Mouse (Mus musculus) ES-E14 (cell line): ENCODE measurements around the gene Cers6. TPM values are rescaled to one million over a fixed set of nuclear protein-coding genes. Genes with fewer than 3 reads are reported as not detected.

Source experiments
- DNase-seq: peaks from one replicate; pipeline ENCODE4 v3.0.0-alpha.2; 2013; ENCODE audit warnings: low read depth, low spot score
- H3K27ac ChIP-seq: 2 replicates; pipeline ENCODE4 v1.5.1; 2012; ENCODE audit warnings: low read depth, mild to moderate bottlenecking, low read length, moderate library complexity, mixed read lengths; ENCODE audit not compliant: poor library complexity, insufficient read depth, severe bottlenecking
- H3K36me3 ChIP-seq: 2 replicates; pipeline ENCODE4 v1.6.1; 2012; ENCODE audit warnings: mild to moderate bottlenecking, low read length, moderate library complexity, mixed read lengths; ENCODE audit not compliant: control insufficient read depth, poor library complexity, insufficient read depth, severe bottlenecking
- H3K4me1 ChIP-seq, 2 experiments: fragments of 150-350 bp in 1 of 2; sonication (generic) in 1 of 2; 2 replicates each; pipeline ENCODE4 v1.6.1; 2012; ENCODE audit warnings: low read length in 2 of 2, mild to moderate bottlenecking in 1 of 2, mixed read lengths in 1 of 2; ENCODE audit not compliant: control insufficient read depth in 2 of 2, insufficient read depth in 2 of 2, poor library complexity in 1 of 2
- H3K4me3 ChIP-seq, 2 experiments: fragments of 150-350 bp in 1 of 2; sonication (generic) in 1 of 2; 2 replicates each; pipeline ENCODE4 v1.5.1; 2012; ENCODE audit warnings: low read length in 2 of 2, low read depth in 1 of 2, mild to moderate bottlenecking in 1 of 2, mixed read lengths in 1 of 2; ENCODE audit not compliant: insufficient read depth in 1 of 2, poor library complexity in 1 of 2, severe bottlenecking in 1 of 2
- H3K9ac ChIP-seq: 2 replicates; pipeline ENCODE4 v1.6.1; 2012; ENCODE audit warnings: low read depth, mild to moderate bottlenecking, low read length, mixed read lengths; ENCODE audit not compliant: poor library complexity, insufficient read depth, severe bottlenecking
- H3K9me3 ChIP-seq: fragments of 150-350 bp; sonication (generic); 2 replicates; pipeline ENCODE4 v1.6.1; 2012; ENCODE audit warnings: low read depth, mild to moderate bottlenecking, low read length; ENCODE audit not compliant: control insufficient read depth, insufficient read depth
- CHD2 ChIP-seq: IDR thresholded peaks from 2 replicates; pipeline ENCODE4 v1.6.1; 2014; ENCODE audit warnings: mild to moderate bottlenecking, low read depth, low read length, inconsistent platforms
- HCFC1 ChIP-seq: IDR thresholded peaks from 2 replicates; pipeline ENCODE4 v1.6.1; 2012; ENCODE audit warnings: low read length, inconsistent platforms, borderline replicate concordance; ENCODE audit not compliant: insufficient read depth
- MAFK ChIP-seq: IDR thresholded peaks from 2 replicates; pipeline ENCODE4 v1.6.1; 2014; ENCODE audit warnings: mild to moderate bottlenecking, low read depth, low read length, inconsistent platforms; ENCODE audit not compliant: insufficient read depth
- ZC3H11A ChIP-seq: IDR thresholded peaks from 2 replicates; pipeline ENCODE4 v1.6.1; 2012; ENCODE audit warnings: low read depth, mild to moderate bottlenecking, inconsistent platforms, low read length, borderline replicate concordance
- ZNF384 ChIP-seq: IDR thresholded peaks from 2 replicates; pipeline ENCODE4 v1.6.1; 2012; ENCODE audit warnings: low read depth, low read length, inconsistent platforms
- in situ Hi-C, 2 experiments: fragments of 600-800 bp; cut with MboI; formaldehyde crosslinking; loops; one replicate each; pipeline ENCODE4 v1.15.1; 2025; ENCODE audit warnings: low sequenced_read_pairs in 2 of 2, inconsistent platforms in 1 of 2; ENCODE audit not compliant: unreplicated experiment in 2 of 2
- total RNA-seq: library from RNA; depleted of rRNA; stranded (reverse); fragments of 300-350 nt; gene quantifications from 2 replicates; pipeline ENCODE4 v1.2.3, GENCODE M21; 2012

Cers6 gene
- total RNA-seq, 1 experiment, result 33.6 TPM

DNA sequence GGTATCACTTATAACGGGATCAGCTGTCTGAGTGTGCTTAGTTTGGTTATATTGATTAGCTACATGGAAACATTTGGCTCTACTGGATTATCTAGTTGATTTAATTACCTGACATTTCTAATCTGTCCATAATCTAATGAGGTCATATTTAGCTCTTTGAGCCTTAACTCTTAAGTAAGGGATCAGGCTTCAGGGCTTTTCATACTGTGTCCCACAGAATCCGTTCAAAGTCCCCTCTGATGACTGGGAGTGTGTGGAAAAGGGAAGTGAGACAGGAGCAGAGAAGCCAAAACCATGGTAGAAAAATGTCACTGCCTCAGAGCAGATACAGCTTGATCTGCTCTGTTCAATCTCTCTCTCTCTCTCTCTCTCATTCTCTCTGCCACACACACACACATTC, 279.0 kb downstream of the Cers6 start:
- DNase-seq, result no peak
- no peak overlapping the region for H3K27ac ChIP-seq
- no peaks in the 10 kb centered on the region for H3K9me3 ChIP-seq
- no peaks in the 10 kb centered on the region for H3K4me1 ChIP-seq
- H3K4me3 ChIP-seq, result no peak overlapping the region
- in situ Hi-C loops, result no loop called here
- no peak overlapping the region for H3K9ac ChIP-seq
- no peak for TF ChIP-seq MAFK
- TF ChIP-seq ZC3H11A, result no peak
- no peak for TF ChIP-seq CHD2
- TF ChIP-seq HCFC1, result no peak
- no peak for TF ChIP-seq ZNF384
- no peaks in the 10 kb centered on the region for H3K36me3 ChIP-seq

DNA sequence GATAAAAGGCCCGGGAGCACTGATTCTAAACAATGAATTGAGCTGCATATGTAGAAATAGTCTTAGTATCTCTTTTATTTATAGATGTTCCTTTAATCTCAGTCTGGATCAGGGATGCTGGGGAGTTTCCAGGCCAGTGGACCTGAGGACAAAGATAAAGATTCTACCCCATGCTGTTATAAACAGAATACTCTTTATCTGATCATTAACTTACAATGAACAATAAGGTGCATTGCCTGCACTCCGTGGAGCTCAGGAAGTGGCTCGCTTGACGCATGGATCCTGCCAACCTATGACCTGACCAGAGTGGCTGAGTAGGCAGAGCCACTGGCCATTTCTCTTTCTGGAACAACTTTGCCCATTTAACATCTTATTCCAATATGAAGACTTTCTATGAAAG, 279.6 kb downstream of the Cers6 start:
- Histone ChIP-seq H3K27ac (no peak overlapping the region), H3K9me3 (no peaks in the 10 kb centered on the region), H3K4me1 (no peaks in the 10 kb centered on the region), H3K4me3 (no peak overlapping the region), H3K9ac (no peak overlapping the region), H3K36me3 (no peaks in the 10 kb centered on the region)
- DNase-seq, result no peak
- in situ Hi-C loops, result no loop called here
- no peak for TF ChIP-seq ZC3H11A
- no peak for TF ChIP-seq ZNF384
- TF ChIP-seq CHD2, result no peak
- no peak for TF ChIP-seq HCFC1
- TF ChIP-seq MAFK, result no peak

DNA sequence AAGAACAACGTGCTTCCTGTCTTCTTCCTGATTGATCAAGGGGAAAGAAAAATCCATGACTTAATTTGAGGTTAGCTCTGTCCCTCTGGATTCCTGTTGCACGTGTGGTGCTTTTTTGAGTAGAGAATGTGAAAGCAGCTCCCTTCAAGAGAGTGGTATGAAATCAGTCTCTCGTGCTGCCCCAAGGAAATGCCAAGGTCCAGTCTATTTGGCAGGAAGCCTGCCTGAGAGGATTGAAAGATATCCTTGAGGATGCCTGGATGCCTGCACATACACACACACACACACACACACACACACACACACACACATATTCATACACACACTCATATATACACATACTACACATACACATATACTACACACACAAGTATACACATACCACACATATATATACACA, 287.4 kb downstream of the Cers6 start:
- no peaks in the 10 kb centered on the region for H3K4me1 ChIP-seq
- in situ Hi-C loops, result no loop called here
- no peaks in the 10 kb centered on the region for H3K9me3 ChIP-seq
- DNase-seq, result no peak
- no peak overlapping the region for H3K4me3 ChIP-seq
- no peak overlapping the region for H3K27ac ChIP-seq
- H3K36me3 ChIP-seq, result no peaks in the 10 kb centered on the region
- TF ChIP-seq ZNF384 (no peak), HCFC1 (no peak)
- H3K9ac ChIP-seq, result no peak overlapping the region

DNA sequence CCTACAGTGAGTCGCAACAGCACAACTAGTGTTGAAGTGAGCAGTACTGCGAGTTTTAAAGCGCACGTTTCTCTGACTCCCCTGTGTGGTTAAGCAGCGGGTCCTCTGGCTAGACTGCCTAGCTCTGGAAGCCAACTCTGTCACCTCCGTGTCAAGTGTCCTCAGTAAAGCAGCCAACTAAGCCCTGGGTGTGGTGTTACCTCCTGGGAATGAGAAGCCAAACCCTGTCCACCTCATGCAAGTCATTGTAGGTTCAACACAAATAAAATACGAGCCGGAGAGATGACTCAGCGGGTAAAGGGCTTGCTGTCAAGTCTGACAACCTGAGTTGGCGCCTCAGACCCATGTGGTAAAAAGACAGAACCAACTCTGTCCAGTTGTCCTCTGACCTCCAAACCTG, 287.9 kb downstream of the Cers6 start:
- no peak for DNase-seq
- H3K9ac ChIP-seq, result no peak overlapping the region
- H3K9me3 ChIP-seq, result no peaks in the 10 kb centered on the region
- H3K27ac ChIP-seq, result no peak overlapping the region
- TF ChIP-seq HCFC1 (no peak), ZNF384 (no peak), CHD2 (no peak), MAFK (no peak), ZC3H11A (no peak)
- no peak overlapping the region for H3K4me3 ChIP-seq
- no peaks in the 10 kb centered on the region for H3K4me1 ChIP-seq
- in situ Hi-C loops, result no loop called here
- no peaks in the 10 kb centered on the region for H3K36me3 ChIP-seq

DNA sequence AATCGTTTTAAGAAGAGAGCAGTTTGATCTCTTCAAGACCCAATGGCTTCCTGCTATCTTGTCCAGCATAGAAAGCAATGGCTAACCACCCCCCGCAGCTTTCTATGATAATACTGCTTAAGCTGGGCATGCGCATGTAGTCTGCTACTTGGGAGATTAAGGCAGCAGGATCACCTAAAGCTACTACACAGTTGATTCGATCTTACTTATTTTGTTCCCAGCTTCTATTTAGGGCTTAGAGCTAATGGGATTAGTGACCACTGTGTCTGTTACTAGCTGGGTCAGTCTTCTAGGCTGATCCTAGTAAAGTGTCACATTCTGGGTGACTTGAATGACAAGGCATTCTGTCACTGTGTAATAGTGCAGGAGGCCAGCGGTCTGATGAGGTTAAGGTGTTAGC, 289.6 kb downstream of the Cers6 start:
- no peaks in the 10 kb centered on the region for H3K4me1 ChIP-seq
- DNase-seq, result no peak
- TF ChIP-seq ZNF384, result no peak
- TF ChIP-seq ZC3H11A, result no peak
- no peak for TF ChIP-seq MAFK
- no peak for TF ChIP-seq HCFC1
- TF ChIP-seq CHD2, result no peak
- H3K9me3 ChIP-seq, result no peaks in the 10 kb centered on the region
- no peak overlapping the region for H3K9ac ChIP-seq
- no peaks in the 10 kb centered on the region for H3K36me3 ChIP-seq
- H3K4me3 ChIP-seq, result no peak overlapping the region
- no peak overlapping the region for H3K27ac ChIP-seq
- in situ Hi-C loops, result no loop called here
